Mouse (Mus musculus): Measurements from ENCODE around the gene Pgpep1. TPM values are rescaled to one million over a fixed set of nuclear protein-coding genes. Genes with fewer than 3 reads are reported as not detected.

The Pgpep1 gene
- total and polyA plus RNA-seq, 3 experiments = 12.3 to 30.0 (median 22.9) TPM

- in situ Hi-C loops (cut with MboI; ENCODE audit: low pct_ligation_motif_present, low pct_unique_long_range_greater_than_20kb, low sequenced_read_pairs) (loop anchor here (10.0 kb wide), 1 partner anchor 56 kb away; no protein-coding TSS in a partner anchor), dilution Hi-C loops (cut with MboI; ENCODE audit: extremely low pct_ligation_motif_present, extremely low pct_unique_long_range_greater_than_20kb, low sequenced_read_pairs) (no loop called here)
- Histone ChIP-seq H3K4me2 (ENCODE audit: insufficient read depth, low read depth, poor library complexity, severe bottlenecking) (no peak overlapping the region), H3K36me3 (replicated peaks in 1 of 2; ENCODE audit: control insufficient read depth in 1 of 2, insufficient read depth in 1 of 2, low read length in 1 of 2) (peaks cover 64 to 91% of the 10 kb centered on the region in 2 experiments), H3K4me1 (ENCODE audit: control insufficient read depth in 1 of 2, insufficient read depth in 2 of 2) (peaks cover 2 to 11% of the 10 kb centered on the region in 2 experiments; a peak in 3 of 4 replicates), H3K9me3 (replicated peaks; ENCODE audit: low read length) (peaks cover 16% of the 10 kb centered on the region), H3K9ac (ENCODE audit: insufficient read depth, low read depth) (no peak overlapping the region), H3K4me3 (replicated peaks in 1 of 3; ENCODE audit: low read depth in 2 of 3, low read length in 2 of 3, poor library complexity in 1 of 3) (no peak overlapping the region), H3K79me2 (replicated peaks; ENCODE audit: control insufficient read depth, extremely low read depth, insufficient read depth, poor library complexity, severe bottlenecking) (no peaks in the 10 kb centered on the region; the same call in 1 of the 2 replicates), H3K27me3 (replicated peaks) (no peaks in the 10 kb centered on the region), H3K27ac (ENCODE audit: insufficient read depth, low read depth) (no peak overlapping the region)
- TF ChIP-seq KAT2A (IDR thresholded peaks at IDR 0.05; ENCODE audit: insufficient replicate concordance, low read length) (no peak), USF1 (IDR thresholded peaks at IDR 0.05; ENCODE audit: low read depth, low read length) (no peak), CTCF (conservative IDR thresholded peaks at IDR 0.05 in 1 of 2, IDR thresholded peaks at IDR 0.05 in 1 of 2; ENCODE audit: low read depth in 2 of 2, low read length in 2 of 2) (no peak), MXI1 (IDR thresholded peaks at IDR 0.05; ENCODE audit: low read depth, low read length) (no peak), UBTF (IDR thresholded peaks at IDR 0.05; ENCODE audit: low read depth, low read length) (no peak), CHD1 (IDR thresholded peaks at IDR 0.05; ENCODE audit: low read depth, low read length) (no peak), ZNF384 (IDR thresholded peaks at IDR 0.05; ENCODE audit: low read depth, low read length) (no peak), MAZ (IDR thresholded peaks at IDR 0.05; ENCODE audit: low read depth, low read length) (no peak), ZKSCAN1 (IDR thresholded peaks at IDR 0.05; ENCODE audit: borderline replicate concordance, low read depth, low read length) (no peak), JUND (conservative IDR thresholded peaks at IDR 0.05; ENCODE audit: low read depth, low read length) (no peak), TBP (conservative IDR thresholded peaks at IDR 0.05; ENCODE audit: low read depth, low read length) (no peak), ZC3H11A (IDR thresholded peaks at IDR 0.05; ENCODE audit: low read depth, low read length) (no peak), NRF1 (IDR thresholded peaks at IDR 0.05; ENCODE audit: low read depth, low read length) (no peak), HCFC1 (IDR thresholded peaks at IDR 0.05; ENCODE audit: low read depth, low read length) (no peak), SMC3 (IDR thresholded peaks at IDR 0.05; ENCODE audit: low read depth, low read length) (no peak), MAFK (IDR thresholded peaks at IDR 0.05; ENCODE audit: insufficient replicate concordance, low read length) (no peak)
- no peak for DNase-seq (ENCODE audit: extremely low read depth)
Measured at GRCm38 (mm10) chr8:70600473-70601270, 59.5 kb downstream of the Pgpep1 start.

- TF ChIP-seq CHD2 (IDR thresholded peaks at IDR 0.05; ENCODE audit: low read length) = no peak
- TF ChIP-seq MYC (IDR thresholded peaks at IDR 0.05; ENCODE audit: low read depth, low read length) = no peak
- no peak for TF ChIP-seq EP300 (IDR thresholded peaks at IDR 0.05; ENCODE audit: low read length)
- no peak for TF ChIP-seq PAX5 (IDR thresholded peaks at IDR 0.05; ENCODE audit: low read length)
- no peak for TF ChIP-seq USF1 (IDR thresholded peaks at IDR 0.05; ENCODE audit: low read depth, low read length)
- no peak for TF ChIP-seq RCOR1 (conservative IDR thresholded peaks at IDR 0.05; ENCODE audit: low read depth, low read length)
- no peak for TF ChIP-seq JUND (conservative IDR thresholded peaks at IDR 0.05; ENCODE audit: low read depth, low read length)
- TF ChIP-seq ZNF384 (IDR thresholded peaks at IDR 0.05; ENCODE audit: low read depth, low read length) = no peak
- no peak for TF ChIP-seq JUN (IDR thresholded peaks at IDR 0.05; ENCODE audit: insufficient read depth, low read depth, low read length)
- no peak for TF ChIP-seq ZMIZ1 (IDR thresholded peaks at IDR 0.05; ENCODE audit: low read depth, low read length)
- TF ChIP-seq CTCF (conservative IDR thresholded peaks at IDR 0.05 in 1 of 2, IDR thresholded peaks at IDR 0.05 in 1 of 2; ENCODE audit: low read depth in 2 of 2, low read length in 2 of 2) = no peak
- no peak for TF ChIP-seq POLR2A (IDR thresholded peaks at IDR 0.05; ENCODE audit: low read depth, low read length)
- no peak for TF ChIP-seq MAZ (IDR thresholded peaks at IDR 0.05; ENCODE audit: low read depth, low read length)
- TF ChIP-seq SMC3 (IDR thresholded peaks at IDR 0.05; ENCODE audit: low read depth, low read length) = no peak
- TF ChIP-seq TCF12 (IDR thresholded peaks at IDR 0.05; ENCODE audit: low read depth, low read length) = no peak
- Histone ChIP-seq H3K9ac (ENCODE audit: insufficient read depth, low read depth) (no peak overlapping the region), H3K36me3 (replicated peaks in 1 of 2; ENCODE audit: control insufficient read depth in 1 of 2, insufficient read depth in 1 of 2, low read length in 1 of 2) (peaks cover 66 to 90% of the 10 kb centered on the region in 2 experiments), H3K4me2 (ENCODE audit: insufficient read depth, low read depth, poor library complexity, severe bottlenecking) (no peak overlapping the region), H3K9me3 (replicated peaks; ENCODE audit: low read length) (peaks cover 16% of the 10 kb centered on the region), H3K27me3 (replicated peaks) (no peaks in the 10 kb centered on the region), H3K4me3 (replicated peaks in 1 of 3; ENCODE audit: low read depth in 2 of 3, low read length in 2 of 3, poor library complexity in 1 of 3) (no peak overlapping the region), H3K79me2 (replicated peaks; ENCODE audit: control insufficient read depth, extremely low read depth, insufficient read depth, poor library complexity, severe bottlenecking) (peaks cover 2% of the 10 kb centered on the region; the same call in 1 of the 2 replicates), H3K4me1 (ENCODE audit: control insufficient read depth in 1 of 2, insufficient read depth in 2 of 2) (peaks cover 7 to 16% of the 10 kb centered on the region in 2 experiments), H3K27ac (ENCODE audit: insufficient read depth, low read depth) (no peak overlapping the region)
- DNase-seq (ENCODE audit: extremely low read depth) = no peak
- dilution Hi-C loops (cut with MboI; ENCODE audit: extremely low pct_ligation_motif_present, extremely low pct_unique_long_range_greater_than_20kb, low sequenced_read_pairs) (no loop called here), in situ Hi-C loops (cut with MboI; ENCODE audit: low pct_ligation_motif_present, low pct_unique_long_range_greater_than_20kb, low sequenced_read_pairs) (loop anchor here (10.0 kb wide), 1 partner anchor 55 kb away; no protein-coding TSS in a partner anchor)
Measured at GRCm38 (mm10) chr8:70599507-70600290, 60.5 kb downstream of the Pgpep1 start.
